Mouse (Mus musculus) heart, postnatal 0 days (tissue): ENCODE data around the gene Uvrag.

Source experiments
- CTCF ChIP-seq: IDR thresholded peaks from 2 replicates; pipeline ENCODE4 v1.5.1; 2016; ENCODE audit warnings: antibody characterized with exemption, control low read depth, low read depth
- EP300 ChIP-seq: IDR thresholded peaks from 2 replicates; pipeline ENCODE4 v1.6.1; 2016; ENCODE audit warnings: antibody characterized with exemption, low read depth

- TF ChIP-seq CTCF (no peak), EP300 (no peak)
Observed at GRCm38 (mm10) chr7:99153686-99154202, 12.8 kb upstream of the Uvrag start.
